ENCODE assay signal across 8 mouse cellular contexts in the genomic region with DNA sequence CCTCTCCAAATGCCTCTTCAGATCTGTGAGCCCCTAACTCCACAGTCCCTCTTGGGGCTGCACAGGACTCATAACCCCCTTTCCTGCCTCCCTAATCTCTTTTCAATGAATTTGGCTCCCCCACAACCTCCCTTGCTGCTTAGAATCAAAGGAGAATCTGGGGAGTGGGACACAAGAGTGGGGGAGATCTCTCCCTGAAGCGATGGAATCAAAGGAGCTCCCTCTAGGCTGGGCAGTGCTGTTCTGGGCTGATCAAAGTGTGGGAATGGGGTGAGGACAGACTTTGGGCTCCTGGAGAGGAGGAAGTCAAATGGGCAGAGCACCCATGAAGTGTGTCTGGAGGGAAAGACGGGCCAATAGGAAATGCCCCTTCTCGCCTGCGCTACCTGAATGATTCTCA. TPM values are rescaled to one million over a fixed set of nuclear protein-coding genes. Genes with fewer than 3 reads are reported as not detected.
DNase-seq lines count a peak whose midpoint lies in the region; ATAC-seq lines count a peak whose summit lies in the region.

No protein-coding gene starts in this region.

- H3K9ac ChIP-seq in kidney, embryonic 16.5 days (replicated peaks; ENCODE audit: low read length), result peak overlapping the region; percentile 97
- H3K9ac ChIP-seq in limb, embryonic 12.5 days (replicated peaks), result peak overlapping the region; percentile 97
- peak overlapping the region; percentile 79 for H3K9ac ChIP-seq in neural tube, embryonic 13.5 days

- H3K27ac ChIP-seq in kidney, embryonic 16.5 days (ENCODE audit: low read length), result peak overlapping the region; percentile 98
- H3K27ac ChIP-seq in forebrain, embryonic 10.5 days, result peak overlapping the region; percentile 99
- H3K27ac ChIP-seq in limb, embryonic 12.5 days, result peak overlapping the region; percentile 99
- no peak overlapping the region for H3K27ac ChIP-seq in neural tube, embryonic 13.5 days (replicated peaks)

- H3K27me3 ChIP-seq in kidney, embryonic 16.5 days (ENCODE audit: insufficient read depth, low read length), result no peaks in the 10 kb centered on the region
- no peaks in the 10 kb centered on the region for H3K27me3 ChIP-seq in forebrain, embryonic 10.5 days (ENCODE audit: poor library complexity, severe bottlenecking)
- H3K27me3 ChIP-seq in limb, embryonic 12.5 days, result no peaks in the 10 kb centered on the region; the same call in 1 of the 2 replicates
- H3K27me3 ChIP-seq in neural tube, embryonic 13.5 days, result peaks cover 30% of the 10 kb centered on the region

- H3K4me3 ChIP-seq in kidney, embryonic 16.5 days (ENCODE audit: low read length), result peak overlapping the region; percentile 95
- H3K4me3 ChIP-seq in forebrain, embryonic 10.5 days, result peak overlapping the region; percentile 95
- H3K4me3 ChIP-seq in limb, embryonic 12.5 days (replicated peaks), result peak overlapping the region; percentile 89
- peak overlapping the region; percentile 55 for H3K4me3 ChIP-seq in neural tube, embryonic 13.5 days

- peak overlapping the region; percentile 93 for H3K4me2 ChIP-seq in kidney, embryonic 16.5 days (replicated peaks; ENCODE audit: low read depth, low read length)
- peak overlapping the region; percentile 92 for H3K4me2 ChIP-seq in limb, embryonic 12.5 days
- H3K4me2 ChIP-seq in neural tube, embryonic 13.5 days, result peak overlapping the region; percentile 90

- no peak for DNase-seq in kidney, adult 11 months
- no peak for DNase-seq in forebrain, embryonic 10.5 days (ENCODE audit: extremely low spot score, low spot score)
- DNase-seq in layer of hippocampus, postnatal 10 days (ENCODE audit: low spot score in 2 of 2), result no peak
- no peak for DNase-seq in frontal cortex, postnatal 10 days (ENCODE audit: low spot score in 2 of 2)

- H3K4me1 ChIP-seq in kidney, embryonic 16.5 days (ENCODE audit: insufficient read depth, low read length), result peaks cover 53% of the 10 kb centered on the region
- peaks cover 72% of the 10 kb centered on the region for H3K4me1 ChIP-seq in forebrain, embryonic 10.5 days
- H3K4me1 ChIP-seq in limb, embryonic 12.5 days (replicated peaks), result peaks cover 62% of the 10 kb centered on the region
- H3K4me1 ChIP-seq in neural tube, embryonic 13.5 days (replicated peaks), result peaks cover 46% of the 10 kb centered on the region

- 4% methylated on average over 4 of the region's 4 CpGs for WGBS in kidney, embryonic 16.5 days
- 9% methylated on average over 4 of the region's 4 CpGs for WGBS in forebrain, embryonic 10.5 days
- WGBS in limb, embryonic 12.5 days, result 1% methylated on average over 4 of the region's 4 CpGs
- 10% methylated on average over 4 of the region's 4 CpGs for WGBS in neural tube, embryonic 13.5 days

- no peaks in the 10 kb centered on the region for H3K9me3 ChIP-seq in kidney, embryonic 16.5 days (ENCODE audit: low read length)
- no peaks in the 10 kb centered on the region for H3K9me3 ChIP-seq in forebrain, embryonic 10.5 days
- no peaks in the 10 kb centered on the region for H3K9me3 ChIP-seq in limb, embryonic 12.5 days
- no peaks in the 10 kb centered on the region for H3K9me3 ChIP-seq in neural tube, embryonic 13.5 days

- peaks cover 29% of the 10 kb centered on the region for H3K36me3 ChIP-seq in kidney, embryonic 16.5 days (ENCODE audit: insufficient read depth, low read length)
- peaks cover 42% of the 10 kb centered on the region for H3K36me3 ChIP-seq in forebrain, embryonic 10.5 days (replicated peaks)
- peaks cover 31% of the 10 kb centered on the region for H3K36me3 ChIP-seq in limb, embryonic 12.5 days
- peaks cover 23% of the 10 kb centered on the region; the same call in 1 of the 2 replicates for H3K36me3 ChIP-seq in neural tube, embryonic 13.5 days

- no peak for ATAC-seq in kidney, embryonic 16.5 days (ENCODE audit: low FRiP score, low TSS enrichment)
- no peak for ATAC-seq in limb, embryonic 12.5 days (ENCODE audit: insufficient number of reproducible peaks, insufficient read depth, low FRiP score, low TSS enrichment, low read depth)
- no peak for ATAC-seq in neural tube, embryonic 13.5 days (ENCODE audit: low read depth)
- no peak for ATAC-seq in granulocyte monocyte progenitor cell, adult 5-6 weeks (replicated peaks; ENCODE audit: poor library complexity, severe bottlenecking)

RNA-seq across cellular contexts. Expression of a gene that starts 1.5 kb away (rescaled TPM):
- 53.7 and 55.3 TPM in 2 replicates for polyA plus RNA-seq in kidney, embryonic 16.5 days (2015; fragmentation: Nextera tagmentation; extraction: Ambion mirVana)
- 31.9 and 33.5 TPM in 2 replicates for polyA plus RNA-seq in forebrain, embryonic 10.5 days (2016; fragmentation: Nextera tagmentation; extraction: Ambion mirVana)
- polyA plus RNA-seq in limb, embryonic 12.5 days (2016; fragmentation: Nextera tagmentation; extraction: Ambion mirVana), result 86.9 and 99.6 TPM in 2 replicates
- 10.8 and 13.4 TPM in 2 replicates for polyA plus RNA-seq in neural tube, embryonic 13.5 days (2015; fragmentation: Nextera tagmentation; extraction: Ambion mirVana)
- not detected in 2 replicates for total RNA-seq in granulocyte monocyte progenitor cell, adult 5-6 weeks (2014; fragmentation: Nextera tagmentation)
- total RNA-seq in granulocyte monocyte progenitor cell, adult 5-6 weeks (2017), result not detected in 2 replicates
- total RNA-seq in layer of hippocampus, postnatal 10 days (2021), result 1 to 10 TPM; 8.3 to 9.3 TPM

RNA-seq across cellular contexts. Expression of a gene that starts 18.0 kb away (rescaled TPM):
- polyA plus RNA-seq in kidney, embryonic 16.5 days (2015; fragmentation: Nextera tagmentation; extraction: Ambion mirVana), result 16.3 and 16.6 TPM in 2 replicates
- 10.6 and 11.8 TPM in 2 replicates for polyA plus RNA-seq in forebrain, embryonic 10.5 days (2016; fragmentation: Nextera tagmentation; extraction: Ambion mirVana)
- polyA plus RNA-seq in limb, embryonic 12.5 days (2016; fragmentation: Nextera tagmentation; extraction: Ambion mirVana), result 13.8 and 16.3 TPM in 2 replicates
- polyA plus RNA-seq in neural tube, embryonic 13.5 days (2015; fragmentation: Nextera tagmentation; extraction: Ambion mirVana), result 26.9 and 27.4 TPM in 2 replicates
- 16.3 and 26.3 TPM in 2 replicates for total RNA-seq in granulocyte monocyte progenitor cell, adult 5-6 weeks (2014; fragmentation: Nextera tagmentation)
- 6.5 and 6.6 TPM in 2 replicates for total RNA-seq in granulocyte monocyte progenitor cell, adult 5-6 weeks (2017)
- 10 to 100 TPM; 28.8 to 30.7 TPM for total RNA-seq in layer of hippocampus, postnatal 10 days (2021)

RNA-seq across cellular contexts. Expression of a gene that starts 37.2 kb away (rescaled TPM):
- 90.1 and 102 TPM in 2 replicates for polyA plus RNA-seq in kidney, embryonic 16.5 days (2015; fragmentation: Nextera tagmentation; extraction: Ambion mirVana)
- polyA plus RNA-seq in forebrain, embryonic 10.5 days (2016; fragmentation: Nextera tagmentation; extraction: Ambion mirVana), result 70.3 and 73.0 TPM in 2 replicates
- polyA plus RNA-seq in limb, embryonic 12.5 days (2016; fragmentation: Nextera tagmentation; extraction: Ambion mirVana), result 81.6 and 86.9 TPM in 2 replicates
- 17.7 and 23.8 TPM in 2 replicates for polyA plus RNA-seq in neural tube, embryonic 13.5 days (2015; fragmentation: Nextera tagmentation; extraction: Ambion mirVana)
- total RNA-seq in granulocyte monocyte progenitor cell, adult 5-6 weeks (2014; fragmentation: Nextera tagmentation), result 9.4 and 9.9 TPM in 2 replicates
- total RNA-seq in granulocyte monocyte progenitor cell, adult 5-6 weeks (2017), result 2.9 and 5.6 TPM in 2 replicates
- 1 to 10 TPM; 6.2 to 7.7 TPM for total RNA-seq in layer of hippocampus, postnatal 10 days (2021)

RNA-seq across cellular contexts. Expression of a gene that starts 43.9 kb away (rescaled TPM):
- polyA plus RNA-seq in kidney, embryonic 16.5 days (2015; fragmentation: Nextera tagmentation; extraction: Ambion mirVana), result 158 and 165 TPM in 2 replicates
- 205 and 209 TPM in 2 replicates for polyA plus RNA-seq in forebrain, embryonic 10.5 days (2016; fragmentation: Nextera tagmentation; extraction: Ambion mirVana)
- 182 and 185 TPM in 2 replicates for polyA plus RNA-seq in limb, embryonic 12.5 days (2016; fragmentation: Nextera tagmentation; extraction: Ambion mirVana)
- polyA plus RNA-seq in neural tube, embryonic 13.5 days (2015; fragmentation: Nextera tagmentation; extraction: Ambion mirVana), result 102 and 115 TPM in 2 replicates
- total RNA-seq in granulocyte monocyte progenitor cell, adult 5-6 weeks (2014; fragmentation: Nextera tagmentation), result 238 and 321 TPM in 2 replicates
- 239 and 278 TPM in 2 replicates for total RNA-seq in granulocyte monocyte progenitor cell, adult 5-6 weeks (2017)
- 100 to 1,000 TPM; 188 to 191 TPM for total RNA-seq in layer of hippocampus, postnatal 10 days (2021)

RNA-seq across cellular contexts. Expression of a gene that starts 57.0 kb away (rescaled TPM):
- polyA plus RNA-seq in kidney, embryonic 16.5 days (2015; fragmentation: Nextera tagmentation; extraction: Ambion mirVana), result 7.2 and 7.8 TPM in 2 replicates
- 10.3 and 10.4 TPM in 2 replicates for polyA plus RNA-seq in forebrain, embryonic 10.5 days (2016; fragmentation: Nextera tagmentation; extraction: Ambion mirVana)
- 6.7 and 6.8 TPM in 2 replicates for polyA plus RNA-seq in limb, embryonic 12.5 days (2016; fragmentation: Nextera tagmentation; extraction: Ambion mirVana)
- 15.1 and 18.3 TPM in 2 replicates for polyA plus RNA-seq in neural tube, embryonic 13.5 days (2015; fragmentation: Nextera tagmentation; extraction: Ambion mirVana)
- 0.53 TPM in 1 of 2 replicates, not detected in the other for total RNA-seq in granulocyte monocyte progenitor cell, adult 5-6 weeks (2014; fragmentation: Nextera tagmentation)
- 0.43 and 5.2 TPM in 2 replicates for total RNA-seq in granulocyte monocyte progenitor cell, adult 5-6 weeks (2017)
- total RNA-seq in layer of hippocampus, postnatal 10 days (2021), result 10 to 100 TPM; 20.4 to 21.8 TPM
